Comparison of ENCODE assay signal across 8 mouse cellular contexts in genomic region chrX:36795424-36796162, GRCm38 (mm10). TPM values are rescaled to one million over a fixed set of nuclear protein-coding genes. Genes with fewer than 3 reads are reported as not detected.
A peak's percentile ranks its signal among the peaks of the same experiment; 100 is the strongest.
DNase-seq lines count a peak whose midpoint lies in the region; ATAC-seq and TF ChIP-seq lines count a peak whose summit lies in the region.

TSS of gene Slc25a5 (plus strand) at chrX:36795651.

- peak; percentile 84 for DNase-seq in Muller cell, postnatal 12 days (ENCODE audit: inconsistent ontology term)
- peak; percentile 93 for DNase-seq in cerebellum, adult 9-11 months
- DNase-seq in frontal cortex, postnatal 10 days (ENCODE audit: low spot score in 2 of 2) = peak; percentile 74 to 77
- DNase-seq in hindbrain, embryonic 11.5 days (ENCODE audit: low spot score) = peak; percentile 83
- DNase-seq in layer of hippocampus, postnatal 10 days (ENCODE audit: low spot score in 2 of 2) = peak; percentile 71 to 81
- peak; percentile 94 for DNase-seq in lung, postnatal 0 days (ENCODE audit: low spot score)
- DNase-seq in ovary, postnatal 10 days (ENCODE audit: low spot score) = peak; percentile 33
- DNase-seq in thymus, postnatal 10 days (ENCODE audit: low spot score in 2 of 2) = peak; percentile 81 to 82

- no peak for TF ChIP-seq EP300 in lung, postnatal 0 days (IDR thresholded peaks at IDR 0.05)

- no peaks in the 10 kb centered on the region for H3K9me3 ChIP-seq in hindbrain, embryonic 11.5 days (ENCODE audit: control insufficient read depth, low read length)
- H3K9me3 ChIP-seq in lung, postnatal 0 days (ENCODE audit: low read length) = no peaks in the 10 kb centered on the region

- peak within 1 kb of the TSS; percentile 50 for H3K4me2 ChIP-seq in hindbrain, embryonic 11.5 days (replicated peaks; ENCODE audit: low read depth, low read length)
- peak within 1 kb of the TSS; percentile 58 for H3K4me2 ChIP-seq in lung, postnatal 0 days (replicated peaks; ENCODE audit: low read depth, low read length)

- peak within 1 kb of the TSS; percentile 58 for H3K4me3 ChIP-seq in hindbrain, embryonic 11.5 days (ENCODE audit: low read depth, low read length)
- H3K4me3 ChIP-seq in lung, postnatal 0 days (ENCODE audit: low read depth, low read length) = peak within 1 kb of the TSS; percentile 60

- peak within 1 kb of the TSS; percentile 76 for H3K9ac ChIP-seq in hindbrain, embryonic 11.5 days (ENCODE audit: low read depth, low read length)
- peak within 1 kb of the TSS; percentile 77 for H3K9ac ChIP-seq in lung, postnatal 0 days (replicated peaks; ENCODE audit: low read depth)

- WGBS in hindbrain, embryonic 11.5 days = 15% methylated on average over 39 of the region's 41 CpGs
- WGBS in lung, postnatal 0 days = 14% methylated on average over 38 of the region's 41 CpGs

- no peak for TF ChIP-seq CTCF in lung, postnatal 0 days (IDR thresholded peaks at IDR 0.05)

- peak within 1 kb of the TSS; percentile 84 for H3K27ac ChIP-seq in hindbrain, embryonic 11.5 days (ENCODE audit: low read depth, low read length)
- peak within 1 kb of the TSS; percentile 92 for H3K27ac ChIP-seq in lung, postnatal 0 days (ENCODE audit: low read length)

- H3K27me3 ChIP-seq in hindbrain, embryonic 11.5 days (ENCODE audit: control insufficient read depth, insufficient read depth, low read length) = no peaks in the 10 kb centered on the region
- no peaks in the 10 kb centered on the region for H3K27me3 ChIP-seq in lung, postnatal 0 days (replicated peaks; ENCODE audit: insufficient read depth, low read length)

- no peaks in the 10 kb centered on the region for H3K36me3 ChIP-seq in hindbrain, embryonic 11.5 days (ENCODE audit: control insufficient read depth, insufficient read depth, low read length)
- H3K36me3 ChIP-seq in lung, postnatal 0 days (ENCODE audit: insufficient read depth, low read length) = no peaks in the 10 kb centered on the region

- no peaks in the 10 kb centered on the region for H3K4me1 ChIP-seq in hindbrain, embryonic 11.5 days (replicated peaks; ENCODE audit: control insufficient read depth, insufficient read depth, low read length)
- H3K4me1 ChIP-seq in lung, postnatal 0 days (ENCODE audit: insufficient read depth, low read depth, low read length) = no peaks in the 10 kb centered on the region

- ATAC-seq in hindbrain, embryonic 11.5 days (ENCODE audit: low FRiP score) = peak; percentile 94
- peak; percentile 94 for ATAC-seq in lung, postnatal 0 days

RNA-seq across cellular contexts. Expression of gene Slc25a5, which starts in this region (rescaled TPM):
- 838 and 896 TPM in 2 replicates for polyA plus RNA-seq in hindbrain, embryonic 11.5 days (2014; fragmentation: Nextera tagmentation; extraction: Ambion mirVana)
- total RNA-seq in layer of hippocampus, postnatal 10 days (2021) = 100 to 1,000 TPM; 343 to 357 TPM
- polyA plus RNA-seq in lung, postnatal 0 days (2015; fragmentation: Nextera tagmentation; extraction: Ambion mirVana) = 576 and 678 TPM in 2 replicates

Comparison
In these comparisons a context has a peak if more than half of its experiments do, and no peak if none do; other contexts are left out.
1. Peak in every context shown above with its lines: DNase-seq, ATAC-seq, H3K4me3 ChIP-seq and H3K27ac ChIP-seq.
2. DNase-seq: peak in every context shown above with its lines; median percentile 94 in lung, postnatal 0 days; 93 in cerebellum, adult 9-11 months; 84 in Muller cell, postnatal 12 days; 83 in hindbrain, embryonic 11.5 days; 82 in thymus, postnatal 10 days; 76 in layer of hippocampus, postnatal 10 days; 76 in frontal cortex, postnatal 10 days; 33 in ovary, postnatal 10 days.